Mouse (Mus musculus): ENCODE data around the gene Arhgap15.

GRCm38 (mm10) chr2:44353594-44353993 is 605.0 kb downstream of the Arhgap15 start:
- TF ChIP-seq POLR2A (IDR thresholded peaks at IDR 0.05; ENCODE audit: low read depth, low read length) (no peak), CTCF (IDR thresholded peaks at IDR 0.05; ENCODE audit: extremely low read depth, insufficient read depth, insufficient read length, insufficient replicate concordance) (no peak)
